Mouse (Mus musculus): ENCODE measurements around the gene Larp6.

The Larp6 gene

DNA sequence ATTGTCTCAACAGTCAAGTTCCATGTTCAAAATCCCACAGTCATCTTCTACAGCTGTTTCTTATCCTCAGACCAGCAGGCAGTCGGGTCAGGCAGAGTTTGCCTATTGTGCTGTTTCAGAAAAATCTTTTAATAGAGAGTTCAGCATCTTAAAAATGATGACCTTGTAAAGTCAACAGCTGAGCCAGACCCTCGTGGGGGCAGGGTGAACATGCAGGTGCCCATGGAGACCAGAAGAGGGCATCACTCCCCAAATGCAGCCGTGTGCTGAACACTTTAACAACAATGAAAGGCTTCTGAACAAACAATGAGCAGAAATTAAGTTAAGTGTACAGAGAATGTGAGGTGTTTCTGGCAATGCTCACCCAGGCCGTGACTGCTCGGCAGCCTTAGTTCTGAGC lies 3.0 kb downstream of the Larp6 start:
- peak; percentile 49 for DNase-seq

DNA sequence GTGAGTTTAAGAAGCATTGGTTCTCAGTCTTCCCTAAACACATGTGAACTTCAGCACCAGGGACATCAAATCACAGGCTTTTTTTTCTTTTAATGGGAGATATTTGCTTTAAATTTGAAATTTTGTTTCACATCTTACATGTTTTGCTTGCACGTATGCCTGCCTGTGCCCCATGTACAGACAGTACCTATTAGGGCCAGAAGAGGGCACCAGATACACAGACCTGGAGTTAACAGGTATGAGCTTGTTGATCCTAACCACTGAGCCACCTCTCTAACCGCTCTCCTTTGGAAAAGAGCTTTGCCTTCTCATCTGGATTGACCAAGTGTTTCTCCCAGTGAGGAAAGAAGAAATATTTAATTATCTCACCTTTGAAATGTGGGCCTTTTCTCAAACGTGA lies 5.5 kb downstream of the Larp6 start:
- peak; percentile 66 for DNase-seq

DNA sequence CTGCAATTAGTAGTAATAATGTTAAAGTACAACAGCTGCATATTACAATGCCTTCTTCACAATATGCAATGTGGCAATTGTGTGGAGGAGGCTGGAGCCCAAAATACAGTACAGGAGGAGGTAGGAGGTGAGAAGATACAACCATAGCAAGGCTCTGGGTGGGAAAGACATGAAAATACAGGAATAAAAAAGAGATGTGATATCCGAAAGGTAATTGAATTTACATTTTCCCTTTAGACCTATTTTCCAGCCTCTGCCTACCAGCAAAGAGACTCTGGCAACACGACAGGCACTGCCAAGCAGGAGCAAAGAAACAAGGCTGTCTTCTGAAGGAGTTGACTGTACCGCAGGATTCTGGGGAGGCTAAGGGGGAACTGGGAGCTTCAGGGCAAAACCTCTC lies 6.9 kb downstream of the Larp6 start:
- no peak for DNase-seq

DNA sequence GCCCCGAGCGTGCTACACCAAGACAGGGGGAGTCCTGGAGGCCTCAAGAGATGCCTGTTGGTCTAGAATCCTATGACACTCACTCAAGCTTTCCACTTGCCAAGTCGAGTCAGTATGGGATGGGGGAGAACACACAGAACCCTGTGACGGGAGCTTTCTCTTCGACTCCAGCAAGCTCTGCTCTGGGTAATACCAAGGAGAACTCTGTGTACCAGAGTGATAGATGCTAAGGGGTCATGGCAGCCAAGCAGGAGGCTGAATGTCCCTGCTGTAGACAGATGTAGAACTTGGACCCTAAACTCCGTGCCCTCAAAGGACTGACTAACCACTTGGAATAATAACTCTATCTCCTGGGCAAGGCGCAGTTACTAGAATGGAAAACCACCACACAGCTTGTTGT lies 12.2 kb downstream of the Larp6 start:
- no peak for DNase-seq

DNA sequence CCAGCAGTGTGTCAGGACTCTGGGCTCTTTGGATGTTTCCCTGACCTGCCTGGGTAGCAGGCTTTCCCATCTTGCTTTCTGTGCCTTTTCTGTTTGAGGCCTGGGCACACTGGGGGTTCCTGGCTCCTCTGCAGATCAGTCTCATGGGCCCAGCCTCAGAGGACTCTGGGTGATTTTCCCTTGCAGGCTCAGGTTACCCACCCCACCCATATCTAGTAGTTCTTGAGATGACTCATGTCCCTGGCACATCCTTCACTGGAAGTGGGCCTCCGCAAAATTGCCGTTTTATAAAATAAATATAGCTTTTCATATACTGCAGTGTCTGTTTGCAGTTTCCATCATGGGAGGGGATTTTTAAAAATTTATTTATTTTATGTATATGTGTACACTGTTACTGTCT lies 21.5 kb downstream of the Larp6 start:
- no peak for DNase-seq

DNA sequence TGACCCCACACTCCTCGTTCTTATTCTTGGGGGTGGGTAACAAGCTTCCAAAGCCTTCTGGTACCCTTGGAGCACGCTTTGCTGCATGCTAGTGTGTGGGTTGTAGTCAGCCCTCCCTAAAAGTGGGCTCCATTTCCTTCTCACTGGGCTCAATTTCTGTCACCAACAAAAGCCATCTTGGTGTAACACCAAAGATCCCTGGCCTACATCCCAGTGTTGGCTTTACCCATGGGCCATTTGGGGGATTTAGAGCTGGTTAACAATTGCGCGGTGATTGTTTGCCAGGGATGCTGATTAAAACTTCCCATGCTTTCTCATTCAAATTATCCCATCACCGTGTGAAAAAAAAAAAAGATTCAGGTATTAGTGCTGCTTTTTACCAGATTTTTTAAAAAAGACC lies 26.3 kb downstream of the Larp6 start:
- no peak for DNase-seq

DNA sequence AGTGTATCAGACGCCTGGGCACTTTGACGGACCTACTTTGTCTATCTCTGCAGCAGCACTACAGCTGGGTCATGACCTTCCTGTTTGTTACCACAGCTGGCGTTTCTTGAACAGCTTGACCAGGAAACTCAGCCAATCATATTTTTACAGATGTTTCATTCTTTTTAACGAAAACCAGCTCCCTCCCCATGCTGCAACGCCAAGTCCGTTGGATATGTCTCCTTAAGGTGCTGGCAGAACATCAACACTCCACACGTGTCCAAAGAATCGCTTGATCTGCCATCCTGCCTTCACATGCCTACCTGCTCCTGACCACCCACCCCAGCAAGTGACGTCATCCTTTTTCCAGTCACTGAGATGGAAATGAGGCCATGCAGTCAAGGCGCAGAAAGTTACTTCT lies 28.6 kb downstream of the Larp6 start:
- no peak for DNase-seq

DNA sequence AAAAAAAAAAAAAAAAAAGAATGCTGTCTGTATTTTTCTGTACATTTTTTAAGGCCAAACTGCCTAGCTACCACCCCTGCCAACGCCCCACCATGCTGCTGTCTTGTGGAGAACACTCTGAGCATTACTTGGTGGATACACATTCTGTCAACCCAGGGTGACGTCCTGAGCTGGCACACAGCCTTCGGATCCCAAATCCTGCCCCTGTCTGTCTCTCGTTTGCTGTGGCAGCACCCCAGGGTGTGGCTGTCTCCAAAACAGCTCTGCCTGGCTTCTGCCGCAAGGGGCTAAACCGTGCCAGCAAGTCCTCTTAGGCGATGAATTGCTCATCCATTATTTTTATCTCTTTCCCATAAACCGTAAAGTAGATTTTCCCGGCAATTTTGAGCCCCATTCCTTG lies 29.7 kb downstream of the Larp6 start:
- DNase-seq: no peak

DNA sequence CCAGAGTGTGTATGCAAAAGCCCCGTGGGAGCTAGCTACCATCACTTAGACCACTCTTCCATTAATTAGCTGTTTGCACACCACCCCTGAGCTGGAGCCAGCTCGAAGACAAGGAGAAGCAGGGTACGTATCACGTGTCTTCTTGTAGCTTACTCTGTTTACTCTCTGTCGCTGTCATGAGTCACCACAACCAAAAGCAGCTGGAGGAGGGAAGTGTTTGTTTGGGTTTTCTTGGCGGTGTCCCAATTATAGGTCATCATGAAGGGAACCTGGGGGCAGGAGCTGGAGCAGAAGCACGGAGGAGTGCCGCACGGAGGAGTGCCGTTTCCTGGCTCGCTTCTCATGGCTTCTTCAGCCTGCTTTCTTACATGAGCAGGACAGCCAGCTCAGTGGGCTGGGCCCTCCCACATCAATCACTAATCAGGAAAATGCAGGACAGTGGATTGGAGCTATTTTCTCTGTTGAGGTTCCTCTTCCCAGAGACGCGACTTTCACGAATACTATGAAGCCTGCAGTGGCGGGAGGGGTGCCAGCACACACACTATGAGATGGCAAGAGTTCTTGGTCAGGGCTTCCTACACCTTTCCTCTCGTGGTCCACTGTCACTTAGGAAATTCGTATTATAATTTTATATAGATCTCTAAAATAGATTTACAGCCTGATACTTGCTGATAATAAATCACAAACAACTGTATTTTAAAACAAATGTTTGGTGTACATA lies 30.6 kb downstream of the Larp6 start:
- peak; percentile 71 for DNase-seq

DNA sequence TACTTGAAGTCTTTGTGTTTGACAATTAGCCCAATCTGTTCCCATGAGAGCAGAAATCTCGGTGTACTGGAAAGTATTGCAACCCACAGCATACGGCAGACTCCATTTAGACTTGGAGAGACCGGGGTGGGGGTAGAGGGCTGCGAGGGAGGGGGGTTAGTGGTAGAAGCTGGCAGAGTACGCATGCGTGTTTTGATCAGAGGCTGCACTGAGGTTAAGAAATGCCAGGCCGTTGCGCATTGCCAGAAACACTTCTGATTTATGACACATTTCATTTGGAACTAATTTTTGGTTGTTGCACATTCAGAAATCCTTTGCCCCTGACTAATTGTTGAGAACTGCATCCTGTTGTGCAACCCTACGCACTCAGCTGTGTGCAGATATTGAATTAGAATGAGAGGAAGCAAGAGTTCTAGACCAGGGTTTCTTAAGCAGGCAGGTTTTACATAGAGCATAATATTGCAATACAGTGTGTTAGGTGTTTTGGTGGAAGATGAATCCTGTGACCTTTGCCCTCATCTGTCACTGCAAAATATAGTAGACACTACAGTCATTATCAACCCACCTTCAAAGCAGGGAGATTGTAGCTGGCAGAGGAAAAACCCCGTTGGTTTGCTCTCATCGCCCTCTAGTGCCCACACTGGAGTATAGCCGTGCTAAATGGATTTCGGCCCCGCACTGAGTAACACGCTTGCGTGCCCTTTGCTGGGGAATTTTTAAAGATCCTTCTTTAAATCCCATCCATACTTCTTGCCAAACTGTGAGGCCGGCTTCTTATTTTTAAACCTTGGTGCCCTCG lies 31.6 kb downstream of the Larp6 start:
- peak; percentile 86 for DNase-seq

DNA sequence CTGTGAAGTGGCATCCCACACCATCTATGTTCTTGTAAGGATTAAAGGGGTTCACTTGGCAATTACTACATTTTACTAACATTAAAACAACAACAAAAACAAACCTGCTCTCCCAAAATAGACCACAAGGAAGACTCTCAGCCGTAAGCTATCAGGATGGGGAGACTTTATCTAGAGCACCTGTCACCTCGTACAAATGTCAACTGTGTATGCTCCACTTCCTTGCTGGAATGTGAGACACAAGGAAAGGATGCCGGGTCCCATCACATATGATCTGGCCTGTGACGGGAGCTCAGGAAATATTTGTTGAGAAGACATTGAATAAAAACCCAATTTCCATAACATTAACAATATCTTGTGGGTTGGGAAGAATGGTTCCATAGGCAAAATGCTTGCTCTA lies 32.2 kb downstream of the Larp6 start:
- peak; percentile 93 for DNase-seq

DNA sequence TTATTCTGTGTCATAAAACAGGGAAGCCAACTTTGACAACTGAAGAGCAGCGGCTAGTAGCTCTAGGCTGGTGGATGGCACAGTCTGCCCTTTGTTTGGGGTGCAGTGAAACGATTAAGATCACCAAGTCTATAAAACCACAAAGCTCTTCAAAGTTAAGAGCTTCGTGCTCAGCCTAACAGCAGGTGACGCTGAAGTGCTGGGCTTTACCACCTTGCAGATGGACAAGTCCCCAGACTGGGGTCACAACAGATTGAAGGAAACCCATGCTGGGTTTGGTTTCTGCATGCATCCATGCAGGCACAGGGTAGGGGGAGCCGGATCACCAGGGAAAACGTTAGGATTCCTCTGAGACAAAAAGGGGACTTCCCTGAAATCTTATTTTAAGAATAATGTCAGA lies 33.8 kb downstream of the Larp6 start:
- DNase-seq: peak; percentile 38

DNA sequence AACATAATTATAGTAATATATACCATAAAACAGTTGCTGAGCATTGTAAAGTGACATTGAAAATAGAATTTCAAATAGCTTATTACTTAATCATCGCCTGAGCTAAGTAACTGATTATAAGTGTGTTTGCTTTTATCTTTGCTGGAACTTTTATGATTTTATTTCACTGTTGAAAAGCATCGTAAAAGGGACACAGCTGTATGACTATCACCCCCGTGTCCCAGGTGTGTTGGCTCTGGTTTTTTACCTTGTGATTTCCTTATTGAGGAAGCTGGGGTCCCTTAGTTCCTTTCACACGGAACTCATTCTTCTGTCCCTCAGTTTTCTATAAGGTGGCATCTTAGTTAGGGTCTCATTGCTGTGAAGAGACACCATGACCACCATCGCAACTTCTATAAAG lies 34.9 kb downstream of the Larp6 start:
- no peak for DNase-seq

DNA sequence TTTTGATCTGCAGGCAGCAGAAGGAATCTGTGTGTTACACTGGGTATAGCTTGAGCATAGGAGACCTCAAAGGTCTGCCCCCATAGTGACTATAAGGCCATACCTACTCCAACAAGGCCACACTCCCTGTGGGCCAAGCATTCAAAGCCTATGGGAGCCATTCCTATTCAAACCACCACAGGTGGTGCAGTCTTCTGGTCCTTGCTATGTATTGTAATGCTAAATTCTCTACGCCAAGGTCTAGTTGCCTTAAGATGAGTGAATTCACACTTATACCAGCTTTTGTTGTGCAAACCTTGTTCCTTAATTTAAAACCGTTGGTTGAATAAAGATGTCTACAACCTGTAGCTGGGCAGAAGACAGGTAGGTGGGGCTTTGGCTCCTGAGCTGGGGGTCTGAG lies 35.4 kb downstream of the Larp6 start:
- no peak for DNase-seq

DNA sequence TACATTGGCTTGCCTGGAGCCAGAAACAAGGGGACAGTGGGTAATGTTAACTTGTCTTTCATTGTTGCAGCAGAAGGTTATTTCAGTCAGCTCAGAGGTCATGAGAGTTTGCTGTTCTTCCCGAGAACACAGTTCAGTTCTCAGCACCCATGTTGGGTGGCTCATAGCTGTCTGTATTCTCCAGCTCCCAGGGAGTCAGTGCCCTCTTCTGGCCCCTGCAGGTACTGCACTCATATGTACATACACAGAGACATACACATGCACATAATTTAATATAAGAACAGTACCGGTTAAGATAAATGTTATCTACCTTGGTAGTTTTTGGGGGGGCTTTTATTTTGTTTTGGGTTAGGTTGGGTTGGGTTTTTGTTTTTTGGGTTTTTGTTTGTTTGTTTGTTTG lies 36.3 kb downstream of the Larp6 start:
- no peak for DNase-seq

DNA sequence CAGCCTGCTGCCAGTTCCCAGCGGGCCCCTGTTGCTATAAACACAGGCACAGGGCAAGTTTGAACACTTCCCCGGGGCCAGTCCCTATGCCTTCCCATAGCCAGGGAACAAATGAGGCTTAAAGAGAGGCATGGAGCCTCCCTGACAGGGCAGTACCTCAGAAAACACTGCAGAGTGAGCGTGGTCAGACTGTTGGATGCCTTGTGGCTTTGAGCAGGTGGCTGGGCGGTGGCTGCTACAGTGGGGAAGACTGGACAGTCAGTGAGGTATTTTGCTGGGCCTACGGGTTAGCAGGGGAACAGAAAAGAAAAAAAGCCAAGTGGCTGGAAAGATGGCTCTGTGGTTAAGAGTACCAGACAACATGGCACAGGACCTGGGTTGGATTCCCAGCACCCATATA lies 38.3 kb downstream of the Larp6 start:
- DNase-seq: no peak

DNA sequence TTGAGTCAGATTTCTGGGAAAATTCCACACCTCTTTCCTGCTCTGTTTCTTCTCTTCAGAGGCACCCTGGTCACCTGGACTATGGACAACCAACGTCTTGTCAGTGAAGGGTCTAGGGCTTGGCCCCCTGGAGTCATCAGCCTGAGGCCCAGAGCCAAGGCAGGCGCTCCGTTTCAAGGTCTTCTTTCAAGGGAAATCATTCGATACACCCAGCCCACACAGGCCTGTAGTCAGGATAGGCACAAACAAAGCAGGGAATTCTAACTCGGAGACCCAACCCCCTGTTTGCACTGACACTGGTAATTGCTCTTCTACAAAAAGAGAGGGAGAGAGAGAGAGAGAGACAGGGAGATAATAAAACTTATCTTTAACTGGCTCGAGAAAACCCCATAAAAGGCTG lies 39.2 kb downstream of the Larp6 start:
- no peak for DNase-seq

DNA sequence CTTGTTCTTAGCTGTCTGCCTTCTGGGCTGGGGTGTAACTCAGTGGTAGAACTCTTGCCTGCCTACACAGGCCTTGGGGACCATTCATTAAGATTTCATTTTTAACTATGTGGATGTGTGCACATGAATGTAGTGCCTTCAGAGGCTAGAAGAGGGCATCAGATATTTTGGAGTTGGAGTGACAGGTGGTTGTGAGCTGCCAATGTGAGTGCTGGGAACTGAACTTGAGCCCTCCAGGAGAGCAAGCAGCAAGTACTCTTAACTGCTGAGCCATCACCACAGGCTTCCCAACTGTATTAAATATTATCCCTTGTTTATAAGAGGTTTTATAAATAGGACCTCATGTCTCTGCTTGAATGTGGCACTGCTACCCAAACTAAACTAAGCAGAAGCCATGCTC lies 39.8 kb downstream of the Larp6 start:
- no peak for DNase-seq

DNA sequence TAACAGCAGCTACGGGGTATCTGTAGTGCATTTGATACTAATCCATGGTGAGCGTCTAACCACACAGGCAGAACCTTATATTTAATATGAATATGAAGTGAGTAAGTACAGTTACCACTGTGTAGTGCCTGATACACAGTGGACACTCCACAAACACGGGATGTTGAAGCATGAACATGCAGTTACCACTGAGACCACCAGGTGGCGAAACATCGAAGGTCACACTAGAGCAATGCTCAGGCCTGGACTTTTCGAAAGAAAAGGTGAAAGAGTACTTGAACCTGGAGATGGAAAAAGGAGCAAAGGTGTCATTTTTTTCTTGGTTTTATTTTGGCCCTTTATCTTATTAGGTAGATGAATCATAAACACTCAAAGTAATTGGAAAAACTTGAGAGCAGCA lies 43.5 kb downstream of the Larp6 start:
- DNase-seq: peak; percentile 78

DNA sequence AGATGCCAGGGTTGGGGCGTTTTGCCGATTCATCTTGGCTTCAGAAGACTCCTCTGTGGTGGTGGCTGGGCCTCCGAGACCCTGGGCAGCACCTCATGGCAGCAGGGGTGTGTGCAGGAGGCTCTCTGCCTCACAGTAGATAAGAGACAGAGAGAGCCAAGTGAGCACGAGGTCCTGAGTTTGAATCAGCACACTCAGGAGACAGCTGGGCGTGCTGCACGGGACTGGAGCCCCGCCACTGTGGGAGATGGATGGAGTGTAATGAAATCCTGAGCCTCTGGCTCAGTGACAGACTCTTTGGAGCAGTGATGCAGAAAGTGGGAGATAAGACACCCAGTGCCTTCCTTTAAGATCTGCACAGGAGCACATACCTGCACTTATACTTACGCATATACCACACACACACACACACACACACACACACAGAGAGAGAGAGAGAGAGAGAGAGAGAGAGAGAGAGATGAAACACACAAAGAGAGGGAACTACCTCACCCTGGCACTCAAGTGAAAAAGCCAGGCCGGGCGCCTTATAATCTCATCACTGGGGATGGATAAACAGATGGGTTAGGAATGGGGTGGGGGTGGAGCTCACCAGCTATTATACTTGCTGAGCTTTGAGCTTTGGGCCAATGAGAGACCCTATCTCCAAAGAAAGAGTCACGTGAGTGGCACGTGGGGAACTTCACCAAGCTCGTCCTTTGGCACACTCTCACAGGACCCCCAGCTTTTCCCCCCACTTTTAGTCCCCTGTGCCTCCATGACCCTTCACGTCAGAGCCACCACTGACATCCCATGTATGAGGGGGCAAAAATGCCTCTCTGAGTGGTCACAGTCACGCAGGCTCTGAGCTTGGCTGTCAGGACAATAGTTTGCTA lies 44.3 kb downstream of the Larp6 start:
- peak; percentile 49 for DNase-seq

DNA sequence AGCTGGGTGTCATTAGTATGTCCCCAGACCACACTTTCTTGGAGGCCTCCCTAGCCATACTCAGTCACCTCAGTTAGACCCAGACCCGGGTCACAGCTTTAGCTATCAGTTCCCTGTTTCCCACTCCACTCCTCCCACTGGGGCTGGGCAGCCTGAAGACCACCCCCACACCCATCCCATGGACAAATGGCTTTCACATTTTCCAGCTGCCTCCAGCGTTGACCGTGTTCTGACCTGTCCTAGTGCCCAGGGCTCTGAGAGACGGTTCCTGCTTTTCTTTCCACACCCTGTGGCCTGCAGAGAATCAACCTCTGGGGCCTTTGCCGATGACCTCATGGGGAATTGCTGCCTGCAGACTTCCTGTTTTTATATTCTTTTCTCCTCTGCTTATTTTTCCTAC lies 45.0 kb downstream of the Larp6 start:
- DNase-seq: no peak

DNA sequence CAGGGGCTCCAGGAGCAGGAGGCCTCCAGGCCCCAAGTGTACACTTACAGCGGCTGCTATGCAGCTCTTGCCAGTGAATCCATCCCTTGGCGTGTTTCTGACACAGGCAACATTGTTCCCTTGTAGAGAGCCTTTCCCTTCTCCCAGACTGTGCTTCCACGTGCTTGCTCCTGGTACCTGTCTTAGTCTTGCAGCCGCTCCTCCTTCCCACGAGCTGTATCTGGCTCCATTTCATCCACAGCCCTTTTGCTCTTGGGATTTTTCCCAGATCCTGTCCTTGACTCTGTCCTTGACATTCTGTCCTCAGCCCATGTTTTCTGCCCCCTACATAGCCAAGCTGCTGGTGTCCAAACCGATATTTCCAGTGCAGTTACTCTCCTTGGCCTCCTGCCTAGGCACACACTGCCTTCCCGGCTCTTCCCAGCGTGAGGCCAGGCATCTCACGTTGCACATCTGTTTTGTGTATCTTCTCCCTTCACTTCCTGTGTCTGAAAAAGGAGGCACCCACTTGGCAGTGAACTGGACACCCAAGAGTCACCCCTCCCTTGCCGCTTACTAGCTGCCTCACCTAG lies 46.7 kb downstream of the Larp6 start:
- DNase-seq: no peak

DNA sequence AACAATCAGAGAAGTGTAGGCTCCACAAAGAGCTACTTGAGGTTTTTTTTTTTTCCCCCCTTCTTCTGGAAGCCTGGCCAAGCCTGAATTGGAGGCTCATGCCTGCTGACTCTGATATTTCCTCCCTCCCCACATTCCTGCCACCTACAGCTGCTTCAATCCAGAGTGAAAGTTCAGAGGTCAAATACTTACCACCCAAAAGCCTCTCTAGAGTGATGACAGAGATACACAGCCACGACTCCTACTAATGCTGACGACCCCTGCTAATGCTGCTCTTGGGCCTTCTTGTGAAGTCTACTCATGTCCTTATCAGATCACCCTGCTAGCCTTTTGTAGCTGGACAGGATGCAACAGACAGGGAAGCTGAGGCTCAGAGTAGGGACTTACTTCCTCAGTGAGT lies 52.4 kb downstream of the Larp6 start:
- DNase-seq: no peak

All from retina, postnatal 1 day (tissue).